Mouse (Mus musculus) ES-E14 (cell line): ENCODE data around the gene Elane.

Experiments used
- CHD2 ChIP-seq: IDR thresholded peaks from 2 replicates; pipeline ENCODE4 v1.6.1; 2014; ENCODE audit warnings: mild to moderate bottlenecking, low read depth, low read length, inconsistent platforms
- HCFC1 ChIP-seq: IDR thresholded peaks from 2 replicates; pipeline ENCODE4 v1.6.1; 2012; ENCODE audit warnings: low read length, inconsistent platforms, borderline replicate concordance; ENCODE audit not compliant: insufficient read depth
- MAFK ChIP-seq: IDR thresholded peaks from 2 replicates; pipeline ENCODE4 v1.6.1; 2014; ENCODE audit warnings: mild to moderate bottlenecking, low read depth, low read length, inconsistent platforms; ENCODE audit not compliant: insufficient read depth
- ZC3H11A ChIP-seq: IDR thresholded peaks from 2 replicates; pipeline ENCODE4 v1.6.1; 2012; ENCODE audit warnings: low read depth, mild to moderate bottlenecking, inconsistent platforms, low read length, borderline replicate concordance
- ZNF384 ChIP-seq: IDR thresholded peaks from 2 replicates; pipeline ENCODE4 v1.6.1; 2012; ENCODE audit warnings: low read depth, low read length, inconsistent platforms

DNA sequence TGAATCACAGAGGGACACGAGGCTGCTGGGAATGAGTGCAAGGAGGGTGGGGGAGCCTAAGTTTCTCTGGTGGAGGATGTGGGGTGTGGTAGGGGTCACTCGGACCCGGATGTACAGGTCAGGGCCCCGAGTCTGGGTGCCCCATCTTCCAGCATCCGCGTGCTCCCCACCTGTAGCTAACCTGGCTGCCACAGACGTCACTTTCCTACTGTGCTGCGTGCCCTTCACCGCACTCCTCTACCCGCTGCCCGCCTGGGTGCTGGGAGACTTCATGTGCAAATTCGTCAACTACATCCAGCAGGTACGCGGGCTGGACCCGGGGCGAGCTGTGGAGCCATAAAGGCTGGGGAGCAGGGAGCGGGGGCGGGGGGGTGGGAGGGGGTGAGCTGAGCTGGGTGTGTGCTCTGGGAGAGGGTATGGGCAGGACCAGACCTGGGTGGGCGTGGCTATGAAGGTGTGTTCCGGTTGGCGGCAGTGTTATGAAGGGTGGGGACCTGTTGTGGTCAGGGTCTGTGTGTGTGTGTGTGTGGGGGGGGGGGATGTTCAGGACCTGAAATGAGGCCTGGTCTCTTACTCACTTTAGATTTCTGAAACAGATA lies 33.3 kb downstream of the Elane start:
- TF ChIP-seq ZNF384: no peak
- TF ChIP-seq CHD2: no peak
- TF ChIP-seq HCFC1: no peak
- no peak for TF ChIP-seq ZC3H11A
- no peak for TF ChIP-seq MAFK
